Mouse (Mus musculus) liver, embryonic 18 days (tissue): Measurements from ENCODE around the gene Ankrd9. TPM values are rescaled to one million over a fixed set of nuclear protein-coding genes. Genes with fewer than 3 reads are reported as not detected.

Experiments
- polyA plus RNA-seq: library from polyadenylated mRNA; depleted of rRNA; stranded (reverse); fragments of >200 nt; gene quantifications from 2 replicates; pipeline ENCODE4 v1.2.3, GENCODE M21; 2012; rRNA removed

Gene Ankrd9
- 20.3 TPM in 2 replicates for polyA plus RNA-seq

GRCm38 (mm10) chr12:110978607-110979406 lies at the start of gene Ankrd9:
TSS of gene Ankrd9 (minus strand) at chr12:110979040.

Other genes starting within 250 kb of the Ankrd9 start
- 10.3 and 10.4 TPM in 2 replicates for gene Wdr20, start 241.1 kb downstream of the Ankrd9 start, polyA plus RNA-seq
- gene Mok, start 138.1 kb downstream of the Ankrd9 start, polyA plus RNA-seq = 0.29 and 0.41 TPM in 2 replicates
- gene Zfp839, start 128.8 kb downstream of the Ankrd9 start, polyA plus RNA-seq = 3.1 and 4.0 TPM in 2 replicates
- 28.8 and 31.3 TPM in 2 replicates for gene Cinp, start 89.9 kb downstream of the Ankrd9 start, polyA plus RNA-seq
- 2.3 and 2.9 TPM in 2 replicates for gene Tecpr2, start 89.8 kb downstream of the Ankrd9 start, polyA plus RNA-seq
- gene Rcor1, start 60.3 kb upstream of the Ankrd9 start, polyA plus RNA-seq = 5.3 and 6.8 TPM in 2 replicates
- gene Traf3, start 187.3 kb upstream of the Ankrd9 start, polyA plus RNA-seq = 2.1 and 2.4 TPM in 2 replicates
- gene 4930595D18Rik, start 205.5 kb upstream of the Ankrd9 start, polyA plus RNA-seq = not detected in 2 replicates